Mouse (Mus musculus) cerebellum, postnatal 10 days (tissue): ENCODE measurements around the gene Galm.
"Not testable (repeated sequence)": the region's sequence is repeated elsewhere in the genome, so short reads cannot be mapped to it uniquely, and the experiment has no call there.

Source experiments
- DNase-seq, 2 experiments: peaks; one replicate each; pipeline ENCODE4 v3.0.0; 2021; ENCODE audit warnings: mixed read lengths in 2 of 2

The Galm gene

GRCm38 (mm10) chr17:80167436-80167835, 40.2 kb downstream of the Galm start:
- no peak for DNase-seq

GRCm38 (mm10) chr17:80167851-80168251, 40.6 kb downstream of the Galm start:
- DNase-seq = peak; percentile 38 to 47

- peak; percentile 66 to 72 for DNase-seq
Observed at GRCm38 (mm10) chr17:80168425-80169182, 41.3 kb downstream of the Galm start.

GRCm38 (mm10) chr17:80169792-80170191, 42.5 kb downstream of the Galm start:
- no peak for DNase-seq

GRCm38 (mm10) chr17:80170951-80171350, 43.7 kb downstream of the Galm start:
- DNase-seq = peak; percentile 72 to 80

- DNase-seq = no peak
Observed at GRCm38 (mm10) chr17:80171948-80172347, 44.7 kb downstream of the Galm start.

- no peak for DNase-seq
Observed at GRCm38 (mm10) chr17:80172761-80173160, 45.5 kb downstream of the Galm start.

- no peak for DNase-seq
Observed at GRCm38 (mm10) chr17:80173708-80174107, 46.4 kb downstream of the Galm start.

GRCm38 (mm10) chr17:80174146-80174545, 46.9 kb downstream of the Galm start:
- no peak for DNase-seq

GRCm38 (mm10) chr17:80174699-80175385, 47.6 kb downstream of the Galm start:
- DNase-seq = no peak

GRCm38 (mm10) chr17:80175386-80175739, 48.1 kb downstream of the Galm start:
- no peak for DNase-seq

- no peak for DNase-seq
Observed at GRCm38 (mm10) chr17:80175966-80176365, 48.7 kb downstream of the Galm start.

- DNase-seq = not testable (repeated sequence)
Observed at GRCm38 (mm10) chr17:80178846-80179245, 51.6 kb downstream of the Galm start.

- peak; percentile 87 for DNase-seq
Observed at GRCm38 (mm10) chr17:80179959-80180358, 52.7 kb downstream of the Galm start.

- DNase-seq = no peak
Observed at GRCm38 (mm10) chr17:80180468-80180867, 53.2 kb downstream of the Galm start.

GRCm38 (mm10) chr17:80183615-80184014, 56.3 kb downstream of the Galm start:
- no peak for DNase-seq

- peak; percentile 21 to 81 for DNase-seq
Observed at GRCm38 (mm10) chr17:80193075-80193474, 65.8 kb downstream of the Galm start.

- DNase-seq = no peak
Observed at GRCm38 (mm10) chr17:80199160-80199778, 72.0 kb downstream of the Galm start.

- DNase-seq = no peak
Observed at GRCm38 (mm10) chr17:80205657-80206056, 78.4 kb downstream of the Galm start.

- DNase-seq = peak; percentile 77 to 80
Observed at GRCm38 (mm10) chr17:80206301-80206670, 79.0 kb downstream of the Galm start.

GRCm38 (mm10) chr17:80206671-80207581, 79.7 kb downstream of the Galm start, which contains the start of the genes Srsf7 and Ttc39d:
TSS of gene Srsf7 (minus strand) at chr17:80207307.
TSS of gene Ttc39d (plus strand) at chr17:80207460.
- peak; percentile 99 for DNase-seq

GRCm38 (mm10) chr17:80213998-80214397, 86.7 kb downstream of the Galm start:
- not testable (repeated sequence) for DNase-seq

GRCm38 (mm10) chr17:80220131-80220530, 92.9 kb downstream of the Galm start:
- no peak for DNase-seq
